Mouse (Mus musculus): Measurements from ENCODE around the gene Stub1. TPM values are rescaled to one million over a fixed set of nuclear protein-coding genes. Genes with fewer than 3 reads are reported as not detected.

The Stub1 gene
- polyA plus RNA-seq, 1 experiment from 2014 or later = 118 TPM

- Histone ChIP-seq H3K4me2 (ENCODE audit: low read depth, low read length) (peak overlapping the region; percentile 89; the same call in 1 of the 2 replicates), H3K4me3 (ENCODE audit: low read depth, low read length) (no peak overlapping the region), H3K9ac (replicated peaks) (no peak overlapping the region), H3K27me3 (ENCODE audit: insufficient read depth, low read length) (no peaks in the 10 kb centered on the region), H3K9me3 (ENCODE audit: low read length) (no peaks in the 10 kb centered on the region), H3K4me1 (ENCODE audit: insufficient read depth) (peaks cover 13% of the 10 kb centered on the region; the same call in 1 of the 2 replicates), H3K36me3 (replicated peaks; ENCODE audit: insufficient read depth, low read length) (peaks cover 31% of the 10 kb centered on the region), H3K27ac (ENCODE audit: low read depth) (no peak overlapping the region)
- TF ChIP-seq CTCF (IDR thresholded peaks at IDR 0.05; ENCODE audit: low read depth) = no peak
- no peak for TF ChIP-seq EP300 (IDR thresholded peaks at IDR 0.05; ENCODE audit: low read depth)
- no peak for ATAC-seq
- WGBS (ENCODE audit: insufficient replicate concordance) = 79% methylated on average over 15 of the region's 15 CpGs
- no peak for DNase-seq
These were observed 49.2 kb downstream of the Stub1 start for GRCm38 (mm10) chr17:25783861-25784574.

- Histone ChIP-seq H3K36me3 (replicated peaks; ENCODE audit: insufficient read depth, low read length) (peaks cover 31% of the 10 kb centered on the region), H3K9ac (replicated peaks) (no peak overlapping the region), H3K4me1 (ENCODE audit: insufficient read depth) (peaks cover 13% of the 10 kb centered on the region; the same call in 1 of the 2 replicates), H3K9me3 (ENCODE audit: low read length) (no peaks in the 10 kb centered on the region), H3K4me2 (ENCODE audit: low read depth, low read length) (no peak overlapping the region), H3K27ac (ENCODE audit: low read depth) (no peak overlapping the region), H3K4me3 (ENCODE audit: low read depth, low read length) (no peak overlapping the region), H3K27me3 (ENCODE audit: insufficient read depth, low read length) (no peaks in the 10 kb centered on the region)
- WGBS (ENCODE audit: insufficient replicate concordance) = 83% methylated on average over 7 of the region's 7 CpGs
- no peak for DNase-seq
- TF ChIP-seq CTCF (IDR thresholded peaks at IDR 0.05; ENCODE audit: low read depth) = no peak
- no peak for TF ChIP-seq EP300 (IDR thresholded peaks at IDR 0.05; ENCODE audit: low read depth)
- no peak for ATAC-seq
These were observed 50.1 kb downstream of the Stub1 start for GRCm38 (mm10) chr17:25783086-25783485.

GRCm38 (mm10) chr17:25781339-25781738, 51.9 kb downstream of the Stub1 start:
- ATAC-seq (no peak), DNase-seq (no peak)
- H3K27me3 ChIP-seq (ENCODE audit: insufficient read depth, low read length) = no peaks in the 10 kb centered on the region
- no peak overlapping the region for H3K4me3 ChIP-seq (ENCODE audit: low read depth, low read length)
- no peak overlapping the region for H3K27ac ChIP-seq (ENCODE audit: low read depth)
- H3K4me2 ChIP-seq (ENCODE audit: low read depth, low read length) = no peak overlapping the region
- peaks cover 13% of the 10 kb centered on the region; the same call in 1 of the 2 replicates for H3K4me1 ChIP-seq (ENCODE audit: insufficient read depth)
- peaks cover 42% of the 10 kb centered on the region for H3K36me3 ChIP-seq (replicated peaks; ENCODE audit: insufficient read depth, low read length)
- no peaks in the 10 kb centered on the region for H3K9me3 ChIP-seq (ENCODE audit: low read length)
- TF ChIP-seq CTCF (IDR thresholded peaks at IDR 0.05; ENCODE audit: low read depth) (no peak), EP300 (IDR thresholded peaks at IDR 0.05; ENCODE audit: low read depth) (no peak)
- 80% methylated on average over 6 of the region's 6 CpGs for WGBS (ENCODE audit: insufficient replicate concordance)
- H3K9ac ChIP-seq (replicated peaks) = no peak overlapping the region

Small RNA genes lying within 50 kb of the gene (microRNA-seq; reads per million reads assigned to microRNA genes)
- gene Mir3082 (1.6 reads per million), gene Mir6966 (not detected)

Other genes with a start within 250 kb of the Stub1 start
- gene Gng13, start 116.2 kb downstream of the Stub1 start, polyA plus RNA-seq (2015; fragmentation: Nextera tagmentation; extraction: Ambion mirVana) = 0.39 TPM in 1 of 2 replicates, not detected in the other
- gene Chtf18, start 106.0 kb downstream of the Stub1 start, polyA plus RNA-seq (2015; fragmentation: Nextera tagmentation; extraction: Ambion mirVana) = 7.4 TPM in 2 replicates
- gene Rpusd1, start 105.7 kb downstream of the Stub1 start, polyA plus RNA-seq (2015; fragmentation: Nextera tagmentation; extraction: Ambion mirVana) = 3.8 and 3.9 TPM in 2 replicates
- gene Mslnl, start 97.4 kb downstream of the Stub1 start, polyA plus RNA-seq (2015; fragmentation: Nextera tagmentation; extraction: Ambion mirVana) = not detected in 2 replicates
- 12.3 and 14.7 TPM in 2 replicates for gene Msln, start 79.0 kb downstream of the Stub1 start, polyA plus RNA-seq (2015; fragmentation: Nextera tagmentation; extraction: Ambion mirVana)
- 12.8 and 15.3 TPM in 2 replicates for gene Narfl, start 59.6 kb downstream of the Stub1 start, polyA plus RNA-seq (2015; fragmentation: Nextera tagmentation; extraction: Ambion mirVana)
- 8.3 and 9.4 TPM in 2 replicates for gene Haghl, start 47.7 kb downstream of the Stub1 start, polyA plus RNA-seq (2015; fragmentation: Nextera tagmentation; extraction: Ambion mirVana)
- not detected in 2 replicates for gene Ccdc78, start 46.8 kb downstream of the Stub1 start, polyA plus RNA-seq (2015; fragmentation: Nextera tagmentation; extraction: Ambion mirVana)
- gene Fam173a, start 40.5 kb downstream of the Stub1 start, polyA plus RNA-seq (2015; fragmentation: Nextera tagmentation; extraction: Ambion mirVana) = 51.5 and 51.6 TPM in 2 replicates
- not detected in 2 replicates for gene AC134908.4, start 37.7 kb downstream of the Stub1 start, polyA plus RNA-seq (2015; fragmentation: Nextera tagmentation; extraction: Ambion mirVana)
- 11.9 TPM in 2 replicates for gene Metrn, start 36.3 kb downstream of the Stub1 start, polyA plus RNA-seq (2015; fragmentation: Nextera tagmentation; extraction: Ambion mirVana)
- gene Fbxl16, start 24.3 kb downstream of the Stub1 start, polyA plus RNA-seq (2015; fragmentation: Nextera tagmentation; extraction: Ambion mirVana) = 0.05 TPM in 1 of 2 replicates, not detected in the other
- 5.5 and 7.2 TPM in 2 replicates for gene Wdr24, start 9.8 kb downstream of the Stub1 start, polyA plus RNA-seq (2015; fragmentation: Nextera tagmentation; extraction: Ambion mirVana)
- 12.8 and 13.8 TPM in 2 replicates for gene Jmjd8, start 4.5 kb downstream of the Stub1 start, polyA plus RNA-seq (2015; fragmentation: Nextera tagmentation; extraction: Ambion mirVana)
- 0.17 and 0.35 TPM in 2 replicates for gene Rhbdl1, start 3.9 kb upstream of the Stub1 start, polyA plus RNA-seq (2015; fragmentation: Nextera tagmentation; extraction: Ambion mirVana)
- 0.30 and 0.34 TPM in 2 replicates for gene Gm20683, start 8.4 kb upstream of the Stub1 start, polyA plus RNA-seq (2015; fragmentation: Nextera tagmentation; extraction: Ambion mirVana)
- gene Rhot2, start 11.4 kb upstream of the Stub1 start, polyA plus RNA-seq (2015; fragmentation: Nextera tagmentation; extraction: Ambion mirVana) = 9.8 and 10.4 TPM in 2 replicates
- gene Wdr90, start 28.1 kb upstream of the Stub1 start, polyA plus RNA-seq (2015; fragmentation: Nextera tagmentation; extraction: Ambion mirVana) = 2.7 and 3.4 TPM in 2 replicates
- 127 and 143 TPM in 2 replicates for gene Mcrip2, start 35.4 kb upstream of the Stub1 start, polyA plus RNA-seq (2015; fragmentation: Nextera tagmentation; extraction: Ambion mirVana)
- gene Mettl26, start 41.7 kb upstream of the Stub1 start, polyA plus RNA-seq (2015; fragmentation: Nextera tagmentation; extraction: Ambion mirVana) = 64.8 and 72.5 TPM in 2 replicates
- gene Wfikkn1, start 47.5 kb upstream of the Stub1 start, polyA plus RNA-seq (2015; fragmentation: Nextera tagmentation; extraction: Ambion mirVana) = 0.33 and 0.54 TPM in 2 replicates
- gene Rab40c, start 86.3 kb upstream of the Stub1 start, polyA plus RNA-seq (2015; fragmentation: Nextera tagmentation; extraction: Ambion mirVana) = 6.5 and 7.3 TPM in 2 replicates
- gene Pigq, start 111.5 kb upstream of the Stub1 start, polyA plus RNA-seq (2015; fragmentation: Nextera tagmentation; extraction: Ambion mirVana) = 56.0 and 58.7 TPM in 2 replicates
- 2.0 and 3.8 TPM in 2 replicates for gene Nhlrc4, start 111.6 kb upstream of the Stub1 start, polyA plus RNA-seq (2015; fragmentation: Nextera tagmentation; extraction: Ambion mirVana)
- gene A930017K11Rik, start 119.2 kb upstream of the Stub1 start, polyA plus RNA-seq (2015; fragmentation: Nextera tagmentation; extraction: Ambion mirVana) = not detected in 2 replicates
- 6.6 and 8.3 TPM in 2 replicates for gene Capn15, start 152.4 kb upstream of the Stub1 start, polyA plus RNA-seq (2015; fragmentation: Nextera tagmentation; extraction: Ambion mirVana)
- 1.7 TPM in 2 replicates for gene Rab11fip3, start 236.2 kb upstream of the Stub1 start, polyA plus RNA-seq (2015; fragmentation: Nextera tagmentation; extraction: Ambion mirVana)